Mouse (Mus musculus) mature B cell (primary cell): ENCODE results near the gene Sox10.

Source experiments
- in situ Hi-C: fragments of 300-500 bp; cut with MboI; formaldehyde crosslinking; loops from 2 replicates; pipeline ENCODE4 v1.14.3; 2019

The Sox10 gene

DNA sequence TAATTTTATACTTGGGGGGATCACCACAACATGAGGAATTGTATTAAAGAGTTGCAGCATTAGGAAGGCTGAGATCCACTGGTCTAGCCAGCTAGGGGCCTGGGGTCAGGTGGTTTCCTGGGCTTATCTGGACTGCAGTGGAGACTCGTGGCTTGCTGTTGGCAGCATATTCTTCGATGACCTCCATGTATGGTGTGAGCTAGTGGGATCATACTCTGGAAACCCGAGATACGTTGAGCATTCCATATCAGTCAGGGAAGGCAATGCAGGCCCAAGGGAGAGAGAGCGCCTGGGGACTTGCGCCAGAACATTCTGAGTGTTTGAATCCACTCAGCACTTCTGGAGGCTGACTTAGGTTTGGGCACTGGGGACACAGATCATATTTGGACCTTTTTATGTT, 41.3 kb downstream of the Sox10 start:
- in situ Hi-C loops = no loop called here

GRCm38 (mm10) chr15:79122546-79122945, 42.5 kb downstream of the Sox10 start:
- in situ Hi-C loops = no loop called here

DNA sequence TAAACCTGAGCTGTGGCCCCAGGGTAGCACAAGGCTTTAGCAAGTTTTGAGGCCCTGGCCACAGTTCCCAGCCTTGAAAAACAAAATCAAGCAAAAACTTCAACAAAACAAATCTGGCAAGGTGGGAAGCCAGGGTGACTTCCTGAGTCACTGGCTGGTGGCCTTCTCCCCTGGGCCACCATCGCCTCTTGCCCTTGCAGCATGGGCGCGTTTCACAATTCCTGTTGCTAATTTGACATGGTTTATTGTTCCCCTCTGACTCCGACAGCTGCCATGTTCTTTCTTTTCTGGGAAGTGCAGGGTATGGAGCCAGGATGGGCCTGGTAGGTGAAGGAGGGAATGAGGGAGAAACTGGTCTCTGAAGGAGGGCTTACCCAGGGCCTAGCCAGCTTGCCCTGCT, 42.9 kb downstream of the Sox10 start:
- in situ Hi-C loops = no loop called here

DNA sequence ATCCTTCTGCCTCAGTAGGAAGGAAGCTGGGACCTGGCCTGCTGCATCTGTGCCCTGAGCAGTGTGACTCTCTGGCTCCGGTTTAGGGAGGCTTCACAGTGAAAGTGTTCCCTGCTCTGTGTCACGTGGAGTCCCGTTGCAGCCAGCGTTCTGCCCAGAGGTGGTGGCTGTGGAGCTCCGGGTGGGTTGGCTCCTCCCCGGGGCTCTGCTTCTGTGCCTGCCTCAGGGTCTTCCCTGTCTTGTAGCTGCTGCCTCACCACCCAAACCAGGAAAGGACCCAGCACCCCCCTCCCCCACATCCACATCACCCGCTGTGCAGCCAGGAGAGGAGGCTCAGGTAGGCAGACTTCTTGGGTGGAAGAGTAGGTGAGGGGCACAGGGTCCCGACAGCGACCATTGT, 45.5 kb downstream of the Sox10 start:
- in situ Hi-C loops = no loop called here

DNA sequence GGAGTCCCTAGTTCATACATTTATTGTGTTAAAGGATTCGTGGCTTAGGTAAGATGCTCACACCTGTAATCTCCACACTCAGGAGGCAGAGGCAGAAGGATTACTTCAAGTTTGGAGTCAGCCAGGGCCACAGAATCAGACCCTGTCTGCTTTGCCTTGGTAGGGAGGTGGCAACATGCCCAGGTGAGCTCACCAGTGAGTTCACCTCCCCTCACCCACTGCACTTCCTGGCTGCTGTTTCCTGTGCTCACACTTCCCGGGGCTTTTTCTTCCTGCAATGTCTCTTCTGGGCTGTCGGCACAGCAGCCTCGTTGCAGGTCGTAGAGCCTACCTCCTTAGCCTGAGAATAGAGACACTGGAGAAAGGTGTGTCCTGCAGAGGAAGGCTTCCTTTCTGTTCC, 49.8 kb downstream of the Sox10 start:
- in situ Hi-C loops = no loop called here

DNA sequence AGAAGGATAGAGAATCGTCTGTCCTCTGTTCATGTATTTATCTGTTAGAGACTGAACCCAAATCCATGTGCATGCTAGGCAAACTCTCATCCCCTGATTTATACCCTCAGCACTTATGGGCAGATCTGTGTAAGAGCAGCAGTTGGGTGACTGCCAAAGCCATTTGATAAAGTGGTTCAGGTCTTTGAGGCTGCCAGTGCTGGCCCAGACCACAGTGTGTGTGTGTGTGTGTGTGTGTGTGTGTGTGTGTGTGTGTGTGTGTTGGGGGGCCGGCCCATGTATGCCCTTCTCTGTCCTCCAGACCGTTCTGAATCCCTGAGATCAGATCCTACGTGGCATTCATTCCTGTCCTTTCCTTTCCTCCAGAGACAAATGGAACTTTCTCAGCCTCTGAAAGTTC, 53.3 kb downstream of the Sox10 start:
- in situ Hi-C loops = no loop called here

DNA sequence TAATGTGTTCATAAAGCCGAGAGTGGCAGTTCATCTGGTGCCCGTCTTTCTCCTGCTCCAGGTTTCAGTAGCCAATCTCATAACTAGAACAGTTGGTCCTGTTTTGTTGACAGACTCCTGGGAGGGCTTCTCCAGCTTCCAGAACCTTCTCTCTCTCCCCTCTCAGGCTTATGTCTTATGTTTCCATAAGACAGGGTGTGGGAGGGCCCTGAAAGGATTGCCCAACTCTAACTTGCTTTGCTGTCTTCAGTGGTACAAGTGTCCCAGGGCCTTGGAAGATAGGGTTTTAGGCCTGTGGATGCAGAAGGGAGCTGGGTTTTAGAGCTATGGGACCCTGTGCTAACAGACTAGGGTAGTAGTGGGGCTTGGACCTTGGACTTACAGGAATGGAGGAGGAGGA, 54.5 kb downstream of the Sox10 start:
- in situ Hi-C loops = no loop called here

DNA sequence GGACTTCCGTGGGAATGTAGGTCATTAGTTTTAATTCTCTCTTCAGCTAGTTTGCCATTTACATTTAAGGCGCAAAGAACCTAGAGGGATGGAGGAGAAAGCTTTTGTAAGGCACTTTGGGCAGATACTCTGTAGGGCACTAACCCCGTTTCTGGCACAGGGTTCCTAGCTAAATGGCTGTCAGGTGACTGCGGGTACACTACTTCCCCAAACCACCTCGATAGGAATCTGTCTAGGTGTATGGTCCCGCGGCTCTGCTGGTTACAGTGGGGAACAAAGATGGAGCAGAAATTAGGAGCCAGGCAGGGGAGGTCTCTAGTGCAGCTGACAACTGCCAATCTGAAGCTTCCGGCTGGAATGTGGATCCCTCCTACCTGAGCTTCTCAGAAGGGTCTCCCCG, 55.0 kb downstream of the Sox10 start:
- in situ Hi-C loops = no loop called here

DNA sequence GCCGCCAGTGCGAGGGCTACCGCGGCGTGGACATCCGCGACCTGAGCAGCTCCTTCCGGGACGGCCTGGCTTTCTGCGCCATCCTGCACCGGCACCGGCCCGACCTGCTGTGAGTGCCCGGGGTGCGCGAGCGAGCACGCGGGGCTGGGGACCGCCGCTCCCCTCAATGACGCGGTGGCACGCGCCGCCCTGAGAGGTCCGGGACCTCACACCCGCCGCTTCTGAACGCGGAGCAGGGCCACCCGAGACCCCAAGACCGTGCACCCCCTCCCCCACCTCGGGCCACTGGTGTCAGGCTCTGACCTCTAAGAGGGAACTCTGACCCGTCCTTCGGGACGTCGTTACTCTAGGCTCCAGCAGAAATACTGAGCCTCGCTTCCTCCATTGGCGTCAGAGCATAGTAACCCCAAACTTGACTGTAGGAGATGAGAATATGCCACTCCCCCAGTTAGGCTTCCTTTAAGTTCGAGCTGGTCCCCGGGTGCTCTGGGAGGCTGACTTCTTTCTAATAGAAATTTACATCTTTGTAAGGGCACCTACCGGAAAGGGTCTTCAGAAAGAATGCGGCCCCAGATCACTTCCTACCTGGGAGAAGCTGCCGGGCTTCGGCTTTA, 55.6 kb downstream of the Sox10 start:
- in situ Hi-C loops = no loop called here

- in situ Hi-C loops = no loop called here
Measured at GRCm38 (mm10) chr15:79108421-79109320, 56.4 kb downstream of the Sox10 start, which contains the start of gene Micall1. TSS of gene Micall1 (plus strand) at chr15:79108898.

DNA sequence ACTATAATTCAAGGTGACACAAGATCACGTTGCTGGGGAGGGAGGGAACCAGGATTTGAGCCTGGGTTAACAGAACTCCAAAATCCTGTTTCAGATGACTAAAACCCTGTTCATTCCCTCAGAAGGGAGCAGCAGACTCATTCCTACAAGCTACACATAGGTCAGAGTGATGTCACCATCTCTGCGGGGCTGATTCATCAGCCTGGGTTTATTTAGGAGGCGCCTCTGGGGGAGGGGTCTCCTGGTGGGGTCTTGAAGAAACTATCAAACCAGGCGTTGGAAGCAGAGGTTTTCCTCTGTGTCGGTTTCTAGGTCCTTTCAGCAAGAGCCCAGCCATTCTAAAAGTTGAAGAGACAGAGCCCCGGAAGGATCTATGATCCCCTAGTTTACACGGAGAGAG, 57.1 kb downstream of the Sox10 start:
- in situ Hi-C loops = no loop called here

DNA sequence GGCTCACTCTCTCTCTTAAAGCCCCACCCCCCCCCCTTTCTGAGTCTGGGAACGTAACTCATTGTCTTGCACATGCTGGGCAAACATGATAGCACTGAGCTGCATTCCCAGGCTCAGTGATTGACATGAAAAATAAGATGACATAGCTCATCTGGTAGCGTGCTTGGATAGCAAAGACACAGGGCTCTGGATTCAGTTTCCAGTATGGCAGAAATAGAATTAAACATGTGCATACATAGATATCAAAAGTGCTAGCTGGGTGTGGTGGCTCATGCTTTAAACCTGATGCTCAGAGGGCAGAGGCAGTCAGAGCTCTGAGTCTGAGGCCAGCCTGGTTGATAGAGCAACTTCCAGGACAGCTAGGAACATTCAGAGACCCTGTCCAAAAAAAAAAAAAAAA, 59.2 kb downstream of the Sox10 start:
- in situ Hi-C loops = no loop called here
